In genomic region chr3:108654566-108654965, GRCm38 (mm10) we compare ENCODE assay signal across 8 mouse cellular contexts. TPM values are rescaled to one million over a fixed set of nuclear protein-coding genes. Genes with fewer than 3 reads are reported as not detected.
A peak's percentile ranks its signal among the peaks of the same experiment; 100 is the strongest.
DNase-seq lines count a peak whose midpoint lies in the region; ATAC-seq and TF ChIP-seq lines count a peak whose summit lies in the region.

No protein-coding gene starts in this region.

- peak overlapping the region; percentile 88; the same call in 1 of the 2 replicates for H3K9ac ChIP-seq in limb, embryonic 15.5 days
- peak overlapping the region; percentile 74 for H3K9ac ChIP-seq in stomach, embryonic 14.5 days (replicated peaks; ENCODE audit: low read depth, low read length)

- ATAC-seq in limb, embryonic 15.5 days (ENCODE audit: insufficient number of reproducible peaks, low FRiP score, low TSS enrichment, low read depth), result no peak
- ATAC-seq in stomach, embryonic 14.5 days (ENCODE audit: insufficient number of reproducible peaks, insufficient read depth, low FRiP score, low read depth), result no peak

- peak overlapping the region; percentile 86 for H3K4me3 ChIP-seq in heart, embryonic 10.5 days
- peak overlapping the region; percentile 62 for H3K4me3 ChIP-seq in embryonic fibroblast, embryonic 13.5 days (ENCODE audit: insufficient read depth, low read length)
- H3K4me3 ChIP-seq in limb, embryonic 15.5 days, result peak overlapping the region; percentile 86
- peak overlapping the region; percentile 65 for H3K4me3 ChIP-seq in stomach, embryonic 14.5 days (ENCODE audit: low read depth, low read length)

- H3K27me3 ChIP-seq in heart, embryonic 10.5 days (ENCODE audit: insufficient read depth, poor library complexity, severe bottlenecking), result no peaks in the 10 kb centered on the region
- no peaks in the 10 kb centered on the region for H3K27me3 ChIP-seq in limb, embryonic 15.5 days
- H3K27me3 ChIP-seq in stomach, embryonic 14.5 days (ENCODE audit: control insufficient read depth, insufficient read depth, low read length), result no peaks in the 10 kb centered on the region

- H3K36me3 ChIP-seq in heart, embryonic 10.5 days, result peaks cover 11% of the 10 kb centered on the region
- H3K36me3 ChIP-seq in limb, embryonic 15.5 days, result peaks cover 11% of the 10 kb centered on the region
- no peaks in the 10 kb centered on the region for H3K36me3 ChIP-seq in stomach, embryonic 14.5 days (ENCODE audit: control insufficient read depth, insufficient read depth, low read length)

- peaks cover 14% of the 10 kb centered on the region for H3K4me1 ChIP-seq in heart, embryonic 10.5 days
- no peaks in the 10 kb centered on the region for H3K4me1 ChIP-seq in embryonic fibroblast, embryonic 13.5 days (ENCODE audit: control insufficient read depth, insufficient read depth, low read length)
- H3K4me1 ChIP-seq in limb, embryonic 15.5 days, result peaks cover 4% of the 10 kb centered on the region
- H3K4me1 ChIP-seq in stomach, embryonic 14.5 days (ENCODE audit: control insufficient read depth, insufficient read depth, low read length), result peaks cover 8% of the 10 kb centered on the region; the same call in 1 of the 2 replicates

- H3K9me3 ChIP-seq in heart, embryonic 10.5 days, result no peaks in the 10 kb centered on the region
- no peaks in the 10 kb centered on the region; the same call in 1 of the 2 replicates for H3K9me3 ChIP-seq in limb, embryonic 15.5 days
- no peaks in the 10 kb centered on the region for H3K9me3 ChIP-seq in stomach, embryonic 14.5 days (ENCODE audit: control insufficient read depth, low read depth, low read length)

- no peak for DNase-seq in heart, embryonic 10.5 days (ENCODE audit: low spot score)
- DNase-seq in heart, postnatal 25 days (ENCODE audit: low spot score), result no peak
- peak; percentile 22 for DNase-seq in CD4-positive helper T cell, adult 2 months (ENCODE audit: low read depth, low spot score)
- no peak for DNase-seq in layer of hippocampus, adult 9-11 months
- no peak for DNase-seq in cerebellum, postnatal 36 days

- peak overlapping the region; percentile 94; the same call in 1 of the 2 replicates for H3K27ac ChIP-seq in heart, embryonic 10.5 days
- H3K27ac ChIP-seq in embryonic fibroblast, embryonic 13.5 days (ENCODE audit: insufficient read depth, low read length), result no peak overlapping the region
- H3K27ac ChIP-seq in limb, embryonic 15.5 days, result no peak overlapping the region; the same call in 1 of the 2 replicates
- no peak overlapping the region; the same call in 1 of the 2 replicates for H3K27ac ChIP-seq in stomach, embryonic 14.5 days (ENCODE audit: low read length)

- intact Hi-C loops in heart, postnatal 25 days (cut with DNase I), result loop anchor here (2.0 kb wide), 1 partner anchor 92 kb away; the partner anchor contains the start of gene Tmem167b

- H3K4me2 ChIP-seq in limb, embryonic 15.5 days, result peak overlapping the region; percentile 54
- H3K4me2 ChIP-seq in stomach, embryonic 14.5 days (replicated peaks; ENCODE audit: low read depth, low read length), result peak overlapping the region; percentile 65

- WGBS in heart, embryonic 10.5 days, result 16% methylated on average over 14 of the region's 14 CpGs
- 23% methylated on average over 14 of the region's 14 CpGs for WGBS in limb, embryonic 15.5 days
- WGBS in stomach, embryonic 14.5 days, result 22% methylated on average over 14 of the region's 14 CpGs

- no peak for TF ChIP-seq POLR2A in embryonic fibroblast, embryonic 13.5 days (IDR thresholded peaks at IDR 0.05; ENCODE audit: low read depth, low read length)

- no peak for TF ChIP-seq CTCF in embryonic fibroblast, embryonic 13.5 days (IDR thresholded peaks at IDR 0.05; ENCODE audit: borderline replicate concordance, insufficient read depth, low read length)

RNA-seq across cellular contexts. Expression of gene Clcc1, which starts 0.9 kb away (rescaled TPM):
- polyA plus RNA-seq in heart, embryonic 10.5 days (2016; fragmentation: Nextera tagmentation; extraction: Ambion mirVana), result 50.2 and 58.9 TPM in 2 replicates
- total RNA-seq in heart, postnatal 25 days (2021), result 10 to 100 TPM; 38.4 to 43.1 TPM
- 32.7 and 37.9 TPM in 2 replicates for polyA plus RNA-seq in embryonic fibroblast, embryonic 13.5 days (2011; ENCODE audit: insufficient read length, low read depth, missing spikeins)
- 91.5 and 98.2 TPM in 2 replicates for polyA plus RNA-seq in limb, embryonic 15.5 days (2015; fragmentation: Nextera tagmentation; extraction: Ambion mirVana)
- 83.0 and 87.1 TPM in 2 replicates for polyA plus RNA-seq in stomach, embryonic 14.5 days (2014; fragmentation: Nextera tagmentation; extraction: Ambion mirVana)
